Mouse (Mus musculus) midbrain, embryonic 13.5 days (tissue): ENCODE results near the gene Spo11. TPM values are rescaled to one million over a fixed set of nuclear protein-coding genes. Genes with fewer than 3 reads are reported as not detected.

Source experiments
- ATAC-seq: fragments of 200-750 bp; cut with Nextera tagmentation; 2 replicates; pipeline ENCODE4 v1.8.0; 2017; ENCODE audit warnings: mild to moderate bottlenecking, moderate TSS enrichment, moderate library complexity
- H3K27ac ChIP-seq: fragments of 300-500 bp; sonication (generic); 2 replicates; pipeline ENCODE4 v1.5.1; 2015; ENCODE audit warnings: inconsistent platforms, mild to moderate bottlenecking, moderate library complexity
- H3K27me3 ChIP-seq: fragments of 300-500 bp; sonication (generic); 2 replicates; pipeline ENCODE4 v1.6.1; 2015; ENCODE audit warnings: mild to moderate bottlenecking, inconsistent platforms
- H3K36me3 ChIP-seq: fragments of 300-500 bp; sonication (generic); 2 replicates; pipeline ENCODE4 v1.6.1; 2015; ENCODE audit warnings: mild to moderate bottlenecking, inconsistent platforms
- H3K4me1 ChIP-seq: fragments of 300-500 bp; sonication (generic); replicated peaks from 2 replicates; pipeline ENCODE4 v1.6.1; 2015; ENCODE audit warnings: inconsistent platforms
- H3K4me2 ChIP-seq: fragments of 300-500 bp; sonication (generic); replicated peaks from 2 replicates; pipeline ENCODE4 v1.6.1; 2015; ENCODE audit warnings: moderate library complexity, mild to moderate bottlenecking, inconsistent platforms
- H3K4me3 ChIP-seq: fragments of 300-500 bp; sonication (generic); replicated peaks from 2 replicates; pipeline ENCODE4 v1.5.1; 2015; ENCODE audit warnings: mild to moderate bottlenecking, inconsistent platforms
- H3K9ac ChIP-seq: fragments of 300-500 bp; sonication (generic); replicated peaks from 2 replicates; pipeline ENCODE4 v1.6.1; 2015; ENCODE audit warnings: mild to moderate bottlenecking, inconsistent platforms
- H3K9me3 ChIP-seq: fragments of 300-500 bp; sonication (generic); 2 replicates; pipeline ENCODE4 v1.6.1; 2016; ENCODE audit warnings: mild to moderate bottlenecking, inconsistent platforms
- WGBS: fragments of 180-500 bp; shearing (Covaris S2); methylation state at CpG from one replicate; pipeline ENCODE4 v1.1.7; 2015; 5-methylcytosine and 5-hydroxymethylcytosine counted together
- polyA plus RNA-seq: library from polyadenylated mRNA; unstranded; fragments of >200 nt; fragmentation: Nextera tagmentation; extraction: Ambion mirVana; gene quantifications from 2 replicates; pipeline ENCODE4 v1.2.1, GENCODE M21; 2015

The Spo11 gene
- polyA plus RNA-seq, 1 experiment from 2014 or later = 0.61 TPM

DNA sequence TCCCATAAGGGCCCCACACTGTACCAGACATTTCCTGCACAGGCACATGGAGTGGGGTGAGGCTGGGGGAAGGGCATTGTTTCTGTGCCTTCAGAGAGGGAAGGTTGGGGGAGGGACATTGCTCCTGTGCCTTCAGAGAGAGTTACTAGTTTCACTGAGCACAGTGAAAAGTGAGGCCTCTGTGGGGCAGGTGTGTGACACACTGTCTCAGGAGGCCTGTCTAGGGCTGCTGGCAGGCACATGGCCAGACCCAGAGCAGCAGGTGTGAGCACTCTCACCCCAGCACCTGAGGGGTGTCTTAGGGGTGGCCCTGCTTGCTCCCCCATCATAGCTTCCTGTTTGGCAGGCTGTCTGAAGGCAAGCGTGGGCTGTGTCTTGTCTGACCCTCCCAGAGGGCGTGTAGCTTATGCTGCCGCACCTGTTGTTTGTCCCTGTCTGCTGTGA is 49.2 kb downstream of the Spo11 start:
- Histone ChIP-seq H3K4me1 (peaks cover 57% of the 10 kb centered on the region), H3K9ac (no peak overlapping the region; the same call in 1 of the 2 replicates), H3K9me3 (no peaks in the 10 kb centered on the region), H3K4me3 (no peak overlapping the region), H3K27ac (no peak overlapping the region), H3K4me2 (no peak overlapping the region), H3K36me3 (peaks cover 57% of the 10 kb centered on the region), H3K27me3 (no peaks in the 10 kb centered on the region)
- WGBS = 87% methylated on average over 3 of the region's 3 CpGs
- ATAC-seq = no peak

GRCm38 (mm10) chr2:173027169-173027823 is 49.8 kb downstream of the Spo11 start:
- no peak overlapping the region for H3K9ac ChIP-seq
- no peaks in the 10 kb centered on the region for H3K9me3 ChIP-seq
- ATAC-seq = no peak
- H3K27ac ChIP-seq = no peak overlapping the region
- H3K4me2 ChIP-seq = no peak overlapping the region
- WGBS = 88% methylated on average over 6 of the region's 6 CpGs
- H3K4me3 ChIP-seq = no peak overlapping the region
- peaks cover 63% of the 10 kb centered on the region for H3K36me3 ChIP-seq
- peaks cover 56% of the 10 kb centered on the region for H3K4me1 ChIP-seq
- H3K27me3 ChIP-seq = no peaks in the 10 kb centered on the region

- Histone ChIP-seq H3K27me3 (no peaks in the 10 kb centered on the region), H3K36me3 (peaks cover 69% of the 10 kb centered on the region), H3K27ac (no peak overlapping the region), H3K9me3 (no peaks in the 10 kb centered on the region), H3K4me1 (peaks cover 50% of the 10 kb centered on the region), H3K9ac (no peak overlapping the region), H3K4me3 (no peak overlapping the region), H3K4me2 (no peak overlapping the region)
- no peak for ATAC-seq
- WGBS = 77% methylated on average over 4 of the region's 4 CpGs
Observed at GRCm38 (mm10) chr2:173027824-173028495, 50.5 kb downstream of the Spo11 start.

GRCm38 (mm10) chr2:173028508-173029031 is 51.1 kb downstream of the Spo11 start:
- H3K9ac ChIP-seq = no peak overlapping the region
- H3K27ac ChIP-seq = no peak overlapping the region
- H3K4me2 ChIP-seq = no peak overlapping the region
- ATAC-seq = no peak
- no peaks in the 10 kb centered on the region for H3K27me3 ChIP-seq
- no peaks in the 10 kb centered on the region for H3K9me3 ChIP-seq
- H3K4me1 ChIP-seq = peaks cover 44% of the 10 kb centered on the region
- no peak overlapping the region for H3K4me3 ChIP-seq
- WGBS = 89% methylated on average over 3 of the region's 3 CpGs
- H3K36me3 ChIP-seq = peaks cover 76% of the 10 kb centered on the region

DNA sequence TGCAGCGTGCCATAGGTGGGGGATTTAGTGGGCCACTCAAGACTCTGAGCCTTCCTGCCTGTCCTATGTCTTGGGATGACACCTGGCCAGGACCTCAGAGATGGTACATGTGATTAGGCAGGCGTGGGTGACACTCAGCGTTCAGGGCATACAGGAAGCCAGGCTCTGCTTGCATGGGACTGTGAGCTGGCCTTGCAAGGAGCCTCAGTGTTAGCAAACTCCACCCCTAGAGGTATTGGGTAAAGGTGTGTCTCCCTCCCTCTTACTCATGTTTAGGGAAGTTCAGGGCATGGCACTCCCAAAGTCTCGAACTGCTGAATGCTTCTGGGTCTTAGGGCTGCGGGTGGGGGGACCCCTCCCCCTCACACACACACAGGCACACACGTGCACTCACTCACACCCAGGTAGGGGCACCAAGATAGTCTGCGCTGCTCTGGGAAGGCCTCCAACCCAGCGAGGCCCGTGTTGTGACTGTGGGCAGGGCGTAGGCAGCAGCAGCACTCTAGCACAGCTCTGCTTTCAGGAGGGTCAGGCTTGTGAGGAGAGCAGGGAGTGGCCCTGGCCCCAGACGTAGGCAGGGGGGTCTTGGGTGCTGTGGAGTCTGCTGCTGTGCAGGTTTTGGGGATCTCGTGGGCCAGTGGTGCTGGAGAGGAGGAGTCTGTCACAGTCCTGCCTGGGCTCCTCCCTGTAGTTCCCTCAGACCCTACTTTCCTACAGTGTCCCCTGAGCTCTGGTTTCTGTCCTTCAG is 53.3 kb downstream of the Spo11 start:
- no peak overlapping the region for H3K4me3 ChIP-seq
- peaks cover 22% of the 10 kb centered on the region for H3K4me1 ChIP-seq
- no peaks in the 10 kb centered on the region for H3K27me3 ChIP-seq
- ATAC-seq = no peak
- no peak overlapping the region for H3K9ac ChIP-seq
- no peak overlapping the region for H3K27ac ChIP-seq
- H3K9me3 ChIP-seq = no peaks in the 10 kb centered on the region
- 80% methylated on average over 12 of the region's 12 CpGs for WGBS
- peaks cover 92% of the 10 kb centered on the region for H3K36me3 ChIP-seq
- H3K4me2 ChIP-seq = no peak overlapping the region

- 96% methylated on average over 13 of the region's 13 CpGs for WGBS
- no peak overlapping the region for H3K4me3 ChIP-seq
- no peak for ATAC-seq
- H3K9ac ChIP-seq = no peak overlapping the region
- H3K36me3 ChIP-seq = peaks cover 81% of the 10 kb centered on the region
- H3K4me2 ChIP-seq = no peak overlapping the region
- no peaks in the 10 kb centered on the region for H3K27me3 ChIP-seq
- no peaks in the 10 kb centered on the region for H3K4me1 ChIP-seq
- no peaks in the 10 kb centered on the region for H3K9me3 ChIP-seq
- H3K27ac ChIP-seq = no peak overlapping the region
Observed at GRCm38 (mm10) chr2:173033531-173033930, 56.0 kb downstream of the Spo11 start.

DNA sequence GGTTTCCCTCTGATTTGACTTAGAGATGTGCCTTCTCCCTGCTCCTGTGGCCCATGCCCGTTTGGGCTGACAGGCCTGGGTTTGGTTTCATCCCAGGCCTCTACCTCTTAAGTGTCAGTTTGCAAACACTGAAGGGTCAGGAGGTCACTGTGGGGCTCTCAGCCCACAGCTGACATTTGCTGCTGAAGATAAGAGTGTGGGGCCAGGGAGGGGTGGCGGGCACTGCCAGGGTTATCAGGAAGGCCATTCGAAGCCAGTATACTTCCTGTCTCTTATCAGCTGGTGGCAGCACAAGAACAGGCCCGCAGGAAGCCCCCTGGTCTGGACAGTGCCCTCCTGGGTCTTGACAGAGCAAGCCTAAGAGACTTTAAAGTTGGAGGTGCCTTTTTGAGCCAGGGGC is 57.5 kb downstream of the Spo11 start:
- Histone ChIP-seq H3K9ac (no peak overlapping the region), H3K27ac (no peak overlapping the region), H3K4me3 (no peak overlapping the region), H3K9me3 (no peaks in the 10 kb centered on the region), H3K4me1 (no peaks in the 10 kb centered on the region), H3K27me3 (no peaks in the 10 kb centered on the region), H3K36me3 (peaks cover 66% of the 10 kb centered on the region), H3K4me2 (no peak overlapping the region)
- WGBS = 85% methylated on average over 4 of the region's 4 CpGs
- no peak for ATAC-seq

GRCm38 (mm10) chr2:173035653-173036052 is 58.2 kb downstream of the Spo11 start:
- ATAC-seq = no peak
- no peak overlapping the region for H3K9ac ChIP-seq
- no peak overlapping the region for H3K27ac ChIP-seq

DNA sequence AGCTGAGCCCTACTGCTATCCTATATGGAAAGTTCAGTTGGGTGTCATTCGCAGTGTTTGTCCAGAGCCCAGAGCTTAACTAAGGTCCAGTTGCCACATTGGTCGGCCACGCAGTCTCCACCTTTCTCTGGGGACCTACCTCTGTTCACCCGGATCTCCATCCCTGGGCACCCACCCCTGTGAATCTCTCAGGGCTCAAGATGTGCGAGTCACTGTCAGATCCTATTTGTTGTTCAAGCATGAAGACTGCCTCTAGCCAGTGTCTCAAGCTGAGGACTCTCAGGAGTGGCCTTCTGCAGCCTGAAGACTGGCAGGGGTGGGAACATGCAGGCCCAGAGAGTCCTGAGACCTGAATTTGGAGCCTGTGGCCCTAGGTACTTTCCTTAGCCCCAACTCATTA is 58.6 kb downstream of the Spo11 start:
- Histone ChIP-seq H3K4me2 (no peak overlapping the region), H3K9me3 (no peaks in the 10 kb centered on the region), H3K9ac (no peak overlapping the region), H3K27ac (no peak overlapping the region), H3K27me3 (no peaks in the 10 kb centered on the region), H3K36me3 (peaks cover 55% of the 10 kb centered on the region), H3K4me3 (no peak overlapping the region), H3K4me1 (no peaks in the 10 kb centered on the region)
- 89% methylated on average over 5 of the region's 5 CpGs for WGBS
- ATAC-seq = no peak

More at GRCm38 (mm10) chr2:173035653-173036052, 58.2 kb downstream of the Spo11 start:
- Histone ChIP-seq H3K27me3 (no peaks in the 10 kb centered on the region), H3K36me3 (peaks cover 59% of the 10 kb centered on the region), H3K4me1 (no peaks in the 10 kb centered on the region), H3K9me3 (no peaks in the 10 kb centered on the region), H3K4me2 (no peak overlapping the region), H3K4me3 (no peak overlapping the region)
- WGBS = 93% methylated on average over 5 of the region's 5 CpGs

- Histone ChIP-seq H3K27me3 (no peaks in the 10 kb centered on the region), H3K4me1 (no peaks in the 10 kb centered on the region), H3K36me3 (peaks cover 50% of the 10 kb centered on the region), H3K4me2 (no peak overlapping the region), H3K27ac (no peak overlapping the region), H3K9ac (no peak overlapping the region), H3K4me3 (no peak overlapping the region), H3K9me3 (no peaks in the 10 kb centered on the region)
- ATAC-seq = no peak
- WGBS = 79% methylated on average over 4 of the region's 4 CpGs
Observed at GRCm38 (mm10) chr2:173036611-173037010, 59.1 kb downstream of the Spo11 start.

DNA sequence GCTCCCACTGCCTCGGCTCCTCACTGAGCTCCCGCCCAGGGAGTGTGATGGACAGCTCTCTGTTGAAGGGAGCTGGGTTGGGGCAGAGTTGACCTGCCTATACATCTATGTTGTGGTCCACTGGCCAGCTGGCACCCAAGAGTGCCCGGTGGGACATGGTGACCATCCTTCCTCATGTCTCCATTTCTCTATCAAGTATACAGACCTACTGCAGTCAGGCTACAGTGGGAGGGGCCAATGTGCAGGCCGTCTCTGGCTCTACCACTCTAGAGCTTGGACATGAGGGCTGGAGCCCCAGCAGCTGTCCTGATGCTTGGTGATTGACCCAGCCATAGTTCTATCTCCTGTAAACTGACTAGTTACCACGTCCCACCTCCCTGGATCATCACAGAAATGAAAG is 59.8 kb downstream of the Spo11 start:
- Histone ChIP-seq H3K4me2 (no peak overlapping the region), H3K36me3 (peaks cover 42% of the 10 kb centered on the region), H3K27ac (no peak overlapping the region), H3K27me3 (no peaks in the 10 kb centered on the region), H3K4me3 (no peak overlapping the region), H3K4me1 (no peaks in the 10 kb centered on the region), H3K9ac (no peak overlapping the region), H3K9me3 (no peaks in the 10 kb centered on the region)
- WGBS = 85% methylated on average over 5 of the region's 5 CpGs
- no peak for ATAC-seq
